Mouse (Mus musculus) testis, adult 2 months (tissue): ENCODE measurements around the gene Tmem256.

ENCODE experiments used
- CTCF ChIP-seq: fragments of 200-500 bp; IDR thresholded peaks from 2 replicates; pipeline ENCODE4 v1.5.1; 2012; ENCODE audit warnings: low read depth, mild to moderate bottlenecking, inconsistent platforms, low read length, moderate library complexity; ENCODE audit not compliant: control insufficient read depth, insufficient read depth, insufficient replicate concordance
- POLR2A ChIP-seq: fragments of 200-500 bp; IDR thresholded peaks from 2 replicates; pipeline ENCODE4 v1.6.1; 2012; ENCODE audit warnings: low read depth, mild to moderate bottlenecking, inconsistent platforms, low read length, moderate library complexity; ENCODE audit not compliant: control insufficient read depth

DNA sequence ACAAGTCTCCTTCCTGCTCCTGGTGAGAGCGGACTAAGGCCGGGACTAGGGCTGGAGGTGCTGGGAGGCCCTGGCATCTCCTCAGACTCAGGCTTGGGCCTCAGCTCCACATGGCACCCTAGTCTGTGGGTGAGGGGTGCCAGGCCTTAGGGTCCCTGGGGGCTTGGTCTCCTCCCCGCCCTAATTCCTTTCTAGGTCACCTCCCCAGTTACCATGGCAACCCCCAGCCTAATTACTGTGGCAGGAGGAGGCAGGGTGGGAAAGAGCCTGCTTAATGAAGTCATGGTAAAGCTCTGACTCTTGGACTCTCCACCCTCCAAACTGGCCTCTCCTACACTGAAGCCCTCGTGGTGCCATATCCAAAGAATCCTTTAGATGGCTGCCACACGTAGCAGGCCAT is 9.5 kb upstream of the Tmem256 start:
- TF ChIP-seq CTCF (no peak), POLR2A (no peak)
